Mouse (Mus musculus) layer of hippocampus, adult 9-10 months (tissue): ENCODE measurements around the gene Gramd1b.

ENCODE experiments used
- DNase-seq: peaks from one replicate; pipeline ENCODE4 v3.0.0; 2022; ENCODE audit warnings: low spot score

Gramd1b gene

DNA sequence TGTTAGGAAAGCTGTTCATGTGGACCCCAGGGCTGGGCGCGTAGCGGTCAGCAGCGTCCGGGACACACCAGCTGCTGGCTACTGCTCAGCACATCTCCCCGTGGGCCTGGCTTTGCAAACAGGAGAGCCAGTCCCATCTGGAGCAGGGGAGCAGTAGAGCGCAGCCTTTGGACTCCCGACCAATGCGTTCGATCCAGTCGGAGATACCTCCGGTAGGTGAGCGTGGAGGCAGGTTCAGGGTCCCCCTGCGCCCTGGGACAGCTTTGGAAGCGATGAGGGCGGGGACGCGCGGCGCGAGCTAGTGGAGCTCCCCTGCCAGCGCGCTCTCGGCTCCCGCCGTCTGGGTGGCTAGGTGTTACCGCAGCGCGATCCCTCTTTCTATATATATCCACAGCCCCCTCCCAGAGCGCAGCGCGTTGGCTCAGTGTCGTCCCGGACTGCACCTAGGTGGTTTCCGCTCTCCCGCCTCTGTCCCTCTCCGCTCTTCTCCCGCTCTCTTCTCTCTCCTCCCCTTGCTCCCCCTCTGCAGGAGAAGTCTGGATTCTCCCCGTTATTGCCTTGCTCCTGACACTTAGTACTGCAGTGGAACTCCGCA lies at the start of gene Gramd1b:
TSS of gene Gramd1b (minus strand) at position 357 of the 595 bp plus-strand sequence.
- DNase-seq: no peak

DNA sequence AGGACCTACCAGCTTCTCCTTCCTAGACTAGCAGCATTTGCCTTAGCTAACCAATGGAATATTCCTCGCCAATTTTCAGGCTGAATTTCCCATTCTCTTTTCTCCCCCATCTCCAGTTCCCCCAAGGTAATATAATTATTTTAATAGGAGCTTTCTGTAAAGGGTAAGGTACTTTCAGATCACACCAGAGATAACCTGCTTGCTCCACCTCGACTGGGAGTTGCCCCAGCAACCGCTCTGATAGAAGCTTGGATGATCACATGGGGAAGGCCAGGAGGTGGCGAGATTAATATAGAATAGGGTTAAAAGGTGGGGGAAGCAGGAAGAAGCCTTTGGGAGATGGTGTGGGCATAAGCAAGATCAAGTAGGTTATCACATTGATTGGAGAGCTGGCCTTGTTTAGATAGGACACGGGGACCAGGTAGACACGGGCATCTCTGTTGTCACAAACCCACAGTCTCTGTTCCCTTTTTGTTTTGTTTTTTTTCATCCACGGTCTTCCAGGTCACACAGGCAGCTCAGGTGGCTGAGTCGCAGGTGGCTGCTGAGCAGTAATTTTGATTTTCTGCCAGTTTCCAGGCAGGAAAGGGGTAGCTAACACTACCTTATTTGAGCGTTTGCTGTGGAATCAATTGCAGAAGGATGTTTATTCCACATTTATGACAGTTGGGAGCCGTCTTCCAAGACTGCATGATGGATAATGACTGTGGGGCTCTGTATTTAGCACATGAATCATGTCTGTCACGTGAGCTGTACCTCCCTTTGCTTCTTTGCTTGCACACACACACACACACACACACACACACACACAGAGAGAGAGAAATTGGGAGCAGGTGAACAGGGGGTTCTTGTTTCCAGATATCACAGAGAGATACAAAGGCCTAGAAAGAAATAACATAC lies 47.8 kb upstream of the Gramd1b start:
- DNase-seq: no peak

DNA sequence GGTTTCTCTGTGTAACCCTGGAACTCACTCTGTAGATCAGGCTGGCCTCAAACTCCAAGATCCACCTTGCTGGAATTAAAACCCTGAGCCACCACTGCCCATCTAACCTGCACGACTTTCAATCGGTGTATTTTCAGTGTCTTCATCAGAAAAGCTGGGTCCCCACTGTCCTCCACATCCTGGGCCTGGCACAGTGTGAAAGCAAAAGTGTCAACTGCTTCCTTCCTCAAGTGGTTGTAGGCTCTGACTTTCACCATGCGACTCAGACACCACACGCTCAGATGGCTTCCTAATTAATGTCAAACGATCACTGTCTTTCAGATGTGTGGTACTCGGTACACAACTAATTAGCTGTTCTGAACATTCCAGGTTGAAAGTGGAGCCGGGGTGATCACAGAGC lies 45.9 kb upstream of the Gramd1b start:
- DNase-seq: no peak

DNA sequence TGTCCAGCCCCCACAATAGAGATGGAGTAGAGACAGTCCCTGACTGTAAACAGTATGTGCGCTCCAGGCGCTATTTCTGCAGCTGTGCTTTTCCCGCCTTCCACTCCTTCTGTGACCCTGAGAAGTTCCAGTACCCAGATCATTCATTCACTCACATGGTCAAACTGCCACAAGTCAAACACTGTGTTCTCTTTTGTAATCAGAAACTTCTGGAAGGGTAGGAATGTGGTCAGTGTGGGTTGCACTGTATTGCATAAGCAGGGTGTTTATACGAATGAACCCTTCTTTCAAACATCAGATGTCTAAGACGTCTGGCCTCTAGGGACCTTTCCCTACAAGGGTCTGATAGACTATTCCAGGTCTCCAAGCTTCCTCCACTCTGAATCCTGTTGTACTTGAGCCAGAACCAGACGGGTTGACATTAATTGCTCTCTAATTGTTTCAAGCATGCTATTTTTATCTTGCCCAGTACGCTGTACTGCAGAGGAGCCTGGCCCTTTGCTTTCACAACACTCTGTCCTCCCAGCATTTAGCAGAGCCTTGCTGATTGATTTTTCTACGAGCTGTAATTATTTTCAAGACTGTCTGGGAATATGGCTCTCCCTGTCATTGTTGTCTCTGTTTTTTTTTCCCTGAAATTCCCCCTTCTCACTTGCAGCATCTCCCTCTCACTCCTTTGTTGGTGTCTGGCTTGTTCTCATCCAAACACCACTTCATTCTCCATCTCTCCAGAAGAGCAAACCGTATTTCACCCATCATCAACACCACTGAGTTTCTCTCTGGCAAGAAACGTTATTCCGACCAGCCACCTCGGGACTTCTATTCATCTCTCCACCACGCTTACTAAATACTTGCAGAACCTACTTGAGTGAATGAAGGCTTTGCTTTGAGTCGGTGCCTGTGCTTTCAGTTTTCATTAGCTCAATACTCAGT lies 44.1 kb upstream of the Gramd1b start:
- no peak for DNase-seq

DNA sequence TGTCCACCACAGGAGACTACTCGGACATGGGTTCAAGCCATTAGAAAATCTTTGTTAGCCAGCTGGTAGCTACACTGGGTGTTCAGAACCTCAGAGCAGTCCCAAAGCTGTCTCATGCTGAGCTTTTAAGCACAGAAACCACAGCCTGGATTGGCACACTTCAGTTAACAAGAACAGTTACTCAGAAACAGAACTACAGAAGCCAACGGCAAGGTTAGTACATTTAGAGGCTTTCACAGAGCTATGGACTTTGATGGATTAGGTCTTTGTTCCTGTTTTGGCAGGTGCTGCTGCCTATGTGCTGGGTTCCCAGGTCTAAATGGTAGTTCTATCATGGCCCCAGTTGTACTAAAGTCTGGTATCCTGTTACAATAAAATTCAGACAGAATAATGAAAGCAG lies 40.1 kb upstream of the Gramd1b start:
- no peak for DNase-seq

DNA sequence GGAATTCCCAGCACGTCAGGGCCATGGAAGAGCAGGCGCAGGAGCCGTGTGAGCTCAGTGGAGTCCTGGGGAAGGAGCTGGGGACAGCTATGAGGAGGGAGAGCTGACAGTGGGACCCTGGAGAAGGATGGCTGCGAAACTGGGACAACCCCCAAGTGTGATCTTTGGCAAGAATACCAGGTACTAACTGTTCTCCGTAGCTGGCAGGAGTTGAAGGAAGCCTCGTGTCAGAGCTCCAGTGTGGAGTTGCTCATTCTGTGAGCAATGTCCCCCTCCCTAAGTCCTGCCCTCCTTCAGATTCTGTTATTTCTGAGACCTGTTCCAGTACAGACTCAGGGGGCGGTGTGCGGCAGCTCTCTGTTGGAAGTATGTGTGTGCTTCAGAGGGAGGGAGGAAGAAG lies 36.9 kb upstream of the Gramd1b start:
- no peak for DNase-seq

DNA sequence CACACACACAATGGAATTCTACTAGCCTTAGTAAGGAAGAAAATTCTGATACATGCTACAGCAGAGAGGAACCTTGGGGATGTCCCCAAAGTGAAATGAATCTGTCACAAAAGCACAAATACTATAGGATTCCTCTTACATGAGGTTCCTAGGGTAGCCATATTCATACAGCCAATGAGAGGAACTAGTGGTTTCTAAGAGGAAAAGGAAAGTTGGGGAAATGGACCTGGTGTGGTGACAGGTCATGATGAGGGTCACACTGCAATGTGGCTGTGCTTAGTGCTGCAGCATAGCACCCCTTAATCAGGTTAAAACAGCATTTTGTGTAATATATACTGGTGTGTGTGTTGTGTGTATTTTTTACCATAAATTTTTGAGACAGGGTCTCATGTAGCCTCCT lies 32.6 kb upstream of the Gramd1b start:
- DNase-seq: no peak

DNA sequence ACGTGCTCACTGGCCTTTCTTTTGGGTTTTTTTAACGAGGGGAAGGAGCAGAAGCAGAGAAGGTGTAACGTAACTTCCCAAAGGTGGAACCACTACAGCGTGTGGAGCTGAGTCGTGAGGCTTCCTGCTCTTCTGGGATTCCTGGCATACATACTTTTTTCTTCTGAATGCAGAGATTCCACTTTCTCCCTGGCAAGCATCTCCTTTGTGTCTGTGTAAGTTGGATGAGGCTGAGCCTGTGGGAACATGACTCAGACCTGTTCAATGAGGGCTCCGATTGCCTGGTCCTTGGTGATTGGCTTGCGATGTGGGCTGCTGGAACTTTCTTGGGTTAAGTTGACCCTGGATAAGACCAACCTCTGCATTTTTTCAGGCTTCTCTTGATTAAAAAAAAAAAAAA lies 28.5 kb upstream of the Gramd1b start:
- DNase-seq: no peak

DNA sequence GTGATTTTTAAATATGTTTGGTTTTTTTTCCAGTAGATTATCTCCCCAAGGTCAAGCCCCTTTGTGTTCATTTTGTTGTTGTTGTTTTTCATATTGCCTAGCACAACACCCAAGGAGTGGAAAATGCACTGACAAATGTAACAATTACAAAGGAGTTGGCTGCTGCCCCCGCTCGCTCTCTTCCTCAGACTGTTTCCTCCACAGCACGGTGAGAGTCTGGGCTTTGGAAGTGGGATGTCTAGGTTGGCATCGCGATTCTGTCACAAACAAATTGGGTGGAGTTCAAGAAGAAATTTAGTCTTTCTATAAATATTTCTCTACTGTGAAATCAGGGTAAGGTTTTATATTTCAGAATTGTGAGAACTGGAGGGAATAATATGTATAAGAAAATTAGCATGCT lies 26.6 kb upstream of the Gramd1b start:
- no peak for DNase-seq

DNA sequence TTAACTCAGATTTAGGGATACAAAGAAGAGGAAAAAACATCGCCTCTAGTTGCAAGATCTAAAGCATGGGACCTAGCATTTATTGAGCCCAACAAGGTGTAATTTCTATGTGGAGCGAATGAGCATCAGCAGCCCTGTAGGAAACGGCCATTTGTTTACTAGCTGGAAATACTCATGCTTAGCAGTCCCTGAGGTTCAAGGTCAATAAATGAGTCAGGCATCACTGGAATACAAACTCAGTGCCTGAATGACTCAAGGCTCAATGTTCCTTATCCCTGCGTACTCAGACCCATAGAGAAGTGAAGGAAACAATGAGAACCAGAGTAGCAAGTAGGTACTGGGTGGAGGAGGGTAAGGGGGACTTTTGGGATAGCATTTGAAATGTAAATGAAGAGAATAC lies 25.2 kb upstream of the Gramd1b start:
- no peak for DNase-seq

DNA sequence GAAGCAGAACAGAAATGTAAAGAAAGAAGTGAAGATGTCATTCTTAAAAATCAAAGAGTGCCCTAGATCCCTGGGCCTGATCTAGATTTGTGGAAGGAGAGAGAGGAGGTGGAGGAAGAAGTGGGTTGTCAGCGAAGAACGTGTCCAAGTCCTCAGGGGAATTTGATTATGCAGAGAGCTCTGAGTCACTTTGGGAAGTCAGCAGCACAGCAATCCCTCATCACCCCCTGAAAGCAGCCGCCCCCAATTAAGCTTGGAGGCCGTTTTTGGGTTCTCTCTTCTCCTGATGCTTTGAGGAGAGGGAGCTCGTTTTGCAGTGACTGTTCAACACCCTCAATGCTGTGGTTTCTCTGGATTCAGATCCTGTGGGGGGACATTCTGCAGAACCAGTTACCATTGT lies 24.1 kb upstream of the Gramd1b start:
- DNase-seq: no peak

DNA sequence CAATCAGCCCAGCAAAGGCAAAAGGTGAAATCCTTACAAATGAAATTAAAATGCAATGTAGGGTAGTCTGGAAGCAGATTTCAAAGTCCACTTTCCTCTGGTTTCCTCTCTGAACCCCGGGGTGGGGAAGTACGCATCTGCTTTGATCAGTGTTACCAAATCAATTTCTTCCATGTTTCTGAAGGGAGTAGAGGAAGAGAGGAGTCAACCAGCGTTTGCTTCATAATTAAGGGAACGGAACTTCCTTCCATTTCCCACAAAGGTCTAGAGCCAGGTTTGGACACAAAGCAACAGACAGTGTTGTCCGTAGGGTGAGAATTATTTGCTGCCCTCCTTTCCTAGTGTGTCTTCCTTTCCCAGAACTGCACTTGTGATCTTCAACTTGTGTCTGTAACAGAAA lies 16.7 kb upstream of the Gramd1b start:
- DNase-seq: no peak

DNA sequence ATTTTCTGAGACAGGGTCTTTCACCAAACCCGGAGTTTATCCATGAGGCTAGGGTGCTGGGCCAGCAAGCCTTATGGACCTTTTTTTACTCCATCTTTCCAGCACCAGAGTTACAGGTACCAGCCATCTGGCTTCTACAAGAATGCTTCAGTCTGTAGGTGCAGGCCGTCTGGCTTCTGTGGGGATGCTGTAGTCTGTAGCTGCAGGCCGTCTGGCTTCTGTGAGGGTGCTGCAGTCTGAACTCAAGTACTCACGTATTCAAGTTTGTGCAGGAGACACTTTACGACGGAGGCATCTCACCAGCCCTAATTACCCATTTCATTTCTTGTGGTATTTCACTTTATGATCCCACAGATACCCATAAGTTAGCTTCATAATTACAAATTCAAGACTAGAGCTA lies 14.0 kb upstream of the Gramd1b start:
- DNase-seq: no peak

DNA sequence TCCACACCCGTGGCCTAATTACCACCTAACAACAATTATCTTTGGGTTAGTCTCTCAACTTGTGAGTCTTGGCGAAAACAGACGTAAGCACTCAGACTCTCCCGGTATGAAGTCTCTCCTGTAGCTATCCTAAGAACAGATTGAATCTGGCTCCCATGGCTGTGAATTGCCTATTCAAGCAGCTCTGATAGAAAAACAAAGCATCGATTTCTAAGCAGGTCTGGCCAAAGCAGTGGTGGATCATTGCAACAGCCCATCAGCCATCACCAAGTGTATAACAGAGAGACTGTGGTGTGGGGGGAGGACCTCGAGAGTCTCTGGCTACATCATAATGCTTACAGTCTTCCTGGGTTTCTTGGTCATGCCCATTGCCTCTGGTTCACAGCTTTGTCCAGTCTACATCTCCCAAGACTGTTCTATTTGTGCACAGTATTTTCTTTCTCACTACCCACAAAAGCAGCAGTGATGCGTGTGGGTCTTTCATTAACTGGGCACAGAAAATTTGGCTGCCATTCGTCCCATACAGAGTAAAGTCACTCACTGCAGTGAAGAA lies 8.5 kb upstream of the Gramd1b start:
- DNase-seq: no peak

DNA sequence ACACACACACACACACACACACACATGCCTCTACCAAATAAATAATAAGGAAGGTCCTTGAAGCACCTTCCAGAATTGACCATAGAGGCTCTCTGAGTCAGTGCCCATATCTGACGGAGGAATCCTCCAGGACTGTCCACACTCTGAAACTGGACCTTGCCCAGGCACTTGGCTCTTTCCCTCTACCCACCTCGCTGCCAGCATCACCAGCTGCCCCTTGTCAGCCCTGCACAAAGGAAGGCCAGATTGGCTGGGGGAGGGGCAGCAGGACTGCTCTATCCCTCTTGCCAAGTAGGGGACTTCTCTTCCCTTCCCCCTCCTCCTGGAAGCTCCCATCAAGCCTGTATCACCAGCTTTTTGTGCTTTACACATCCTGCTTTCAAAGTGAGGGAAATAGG lies 6.5 kb upstream of the Gramd1b start:
- DNase-seq: no peak

DNA sequence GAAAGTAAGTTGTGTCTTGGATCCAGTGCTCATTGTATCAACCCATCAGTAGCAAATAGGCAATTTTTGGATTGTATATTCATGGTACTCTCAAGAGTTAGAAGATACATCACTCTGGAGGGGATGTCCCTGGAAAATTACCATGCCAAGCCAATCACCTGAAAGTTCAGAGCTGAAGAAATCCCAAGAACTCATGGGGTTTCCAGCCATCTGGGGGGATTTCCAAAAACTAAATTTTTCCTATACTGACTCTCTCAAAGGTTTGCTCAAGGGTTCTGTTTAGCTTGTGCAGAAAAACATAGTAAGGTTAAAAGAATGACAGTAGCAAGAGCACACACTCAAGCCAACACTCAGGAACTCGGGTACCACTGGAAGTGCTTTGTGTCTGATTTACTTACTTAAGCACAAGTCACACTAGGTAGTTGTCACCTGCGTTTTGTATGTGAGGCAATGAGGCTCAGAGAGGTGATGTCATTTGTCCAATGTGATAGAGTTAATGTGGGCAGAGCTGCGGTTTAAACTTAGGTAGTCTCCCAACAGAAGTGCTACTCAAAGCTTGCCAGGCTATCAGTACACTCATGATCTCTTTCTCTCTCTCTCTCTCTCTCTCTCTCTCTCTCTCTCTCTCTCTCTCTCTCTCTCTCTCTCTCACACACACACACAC lies 6.0 kb upstream of the Gramd1b start:
- no peak for DNase-seq

DNA sequence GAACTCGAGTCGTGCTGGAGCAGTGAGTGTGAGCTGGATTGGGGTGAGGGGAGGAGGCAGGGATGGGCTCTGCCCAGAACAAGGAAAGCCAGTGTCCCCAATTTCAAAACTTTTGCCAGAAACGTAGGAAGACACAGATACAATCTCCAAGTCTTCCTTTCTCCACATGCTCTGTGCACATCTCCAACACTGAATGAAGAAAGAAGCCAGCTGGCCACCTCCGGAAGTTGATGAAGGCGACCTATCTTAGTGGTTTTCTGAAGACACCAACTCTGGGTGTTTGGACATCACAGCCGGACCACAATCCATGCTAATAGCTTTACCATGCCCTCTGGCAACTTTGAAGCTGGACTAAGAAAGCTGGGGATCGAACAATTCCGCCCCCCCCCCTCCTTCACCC lies 647 bp downstream of the Gramd1b start:
- no peak for DNase-seq

DNA sequence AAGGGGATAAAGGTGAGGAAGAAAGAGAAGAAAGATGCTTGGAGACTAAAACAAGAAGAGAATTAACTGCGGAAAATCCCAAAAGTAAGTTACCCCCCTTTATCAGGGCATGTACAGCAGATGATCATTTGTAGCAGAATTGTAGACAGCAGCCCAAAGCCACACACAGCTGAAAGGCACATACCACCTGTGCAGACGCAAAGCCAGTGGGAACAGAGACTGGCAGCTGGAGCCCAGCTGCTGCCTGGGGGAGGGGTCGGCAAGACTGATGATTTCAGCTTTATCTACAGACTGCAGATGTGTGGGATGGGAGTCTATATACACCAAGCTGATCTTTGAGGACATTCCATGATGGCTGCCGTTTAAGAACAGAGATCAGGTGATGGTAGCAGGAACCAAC lies 2.5 kb downstream of the Gramd1b start:
- DNase-seq: no peak

DNA sequence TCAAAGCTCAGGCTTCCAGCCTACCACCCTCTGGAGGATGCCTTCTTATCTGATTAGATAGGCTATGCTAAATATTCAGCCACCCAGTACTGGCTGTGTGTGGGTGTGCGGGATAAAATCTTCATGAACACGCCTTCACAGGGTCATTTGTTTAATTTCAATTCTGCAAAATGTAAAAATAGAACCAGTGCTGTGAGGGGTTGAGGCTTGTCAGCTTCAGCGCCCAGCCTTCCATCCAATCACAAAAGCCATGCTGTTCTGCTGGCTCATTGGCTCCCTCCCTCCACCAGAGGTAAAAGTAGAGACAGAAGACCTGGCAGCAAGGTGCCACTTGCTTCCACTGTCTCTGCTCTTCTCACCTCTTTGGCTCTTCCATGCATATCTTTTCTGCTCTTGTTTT lies 4.3 kb downstream of the Gramd1b start:
- DNase-seq: no peak

DNA sequence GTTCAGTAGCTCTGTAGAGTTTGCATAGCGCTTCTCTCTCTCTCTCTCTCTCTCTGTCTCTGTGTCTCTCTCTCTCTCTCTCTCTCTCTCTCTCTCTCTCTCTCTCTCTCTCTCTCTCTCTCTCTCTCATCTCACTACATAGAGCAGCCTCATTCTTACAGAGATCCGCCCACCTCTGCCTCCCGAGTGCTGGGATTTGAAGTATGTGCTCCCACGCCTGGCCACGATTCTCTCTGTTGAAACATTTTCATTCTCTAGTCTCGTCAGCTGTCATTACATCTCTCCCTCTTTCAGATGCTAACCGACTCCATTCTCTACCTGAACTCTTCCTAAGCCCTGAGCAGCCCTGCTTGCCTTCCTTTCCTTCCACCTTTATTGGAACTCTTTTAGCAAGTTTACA lies 9.0 kb downstream of the Gramd1b start:
- DNase-seq: no peak

DNA sequence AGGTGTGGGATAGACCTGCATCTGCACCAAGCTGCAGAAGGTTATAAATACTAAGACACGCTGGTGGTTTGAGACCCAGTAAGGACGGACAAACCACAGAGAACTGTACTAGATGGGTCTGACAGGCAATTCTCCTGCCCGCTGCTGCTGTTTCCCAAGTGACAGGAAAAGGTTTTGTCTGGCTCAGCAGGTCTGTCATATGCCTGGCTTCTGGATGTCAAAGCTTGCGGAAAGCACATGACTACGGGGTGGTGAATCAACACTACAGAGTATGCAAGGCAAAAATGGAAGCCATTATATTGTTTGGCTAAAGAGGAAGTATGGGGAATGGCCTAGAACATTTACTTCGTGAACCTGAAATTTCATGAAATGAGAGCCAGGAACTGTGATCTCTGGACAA lies 10.1 kb downstream of the Gramd1b start:
- DNase-seq: no peak

DNA sequence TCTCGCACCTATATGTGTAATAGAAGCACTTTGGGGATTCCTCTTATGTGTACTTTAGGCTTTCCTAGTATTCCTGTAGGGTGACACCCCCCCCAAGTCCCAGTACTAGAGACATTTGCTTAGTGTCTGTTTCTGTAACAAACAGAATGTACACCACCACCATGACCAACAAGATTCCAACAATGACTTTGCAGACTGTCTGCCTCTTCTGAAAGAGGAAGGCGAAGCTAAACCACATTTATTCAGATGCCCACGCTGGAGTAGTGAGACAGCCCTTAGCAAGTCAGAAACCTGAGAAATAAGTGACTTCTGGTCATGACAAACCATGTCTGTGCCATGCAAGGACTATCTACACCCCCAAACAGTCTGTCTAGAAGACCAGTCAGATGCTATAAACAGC lies 11.9 kb downstream of the Gramd1b start:
- no peak for DNase-seq
